Mouse (Mus musculus) R1 (cell line): ENCODE measurements around the gene Lrrc42.

Experiments used
- DNase-seq: peaks from one replicate; pipeline ENCODE4 v3.0.0-alpha.2; 2018; ENCODE audit warnings: low read depth, low spot score

The Lrrc42 gene

GRCm38 (mm10) chr4:107253125-107254091 lies at the start of gene Lrrc42, which contains the start of gene Hspb11:
Gene Lrrc42 (minus strand): TSS chr4:107253532.
Gene Hspb11 (plus strand): TSS chr4:107253593.
- peak; percentile 95 for DNase-seq

GRCm38 (mm10) chr4:107302832-107303231 lies 49.5 kb upstream of the Lrrc42 start:
- no peak for DNase-seq

- no peak for DNase-seq
Observed at GRCm38 (mm10) chr4:107302221-107302620, 48.9 kb upstream of the Lrrc42 start.

GRCm38 (mm10) chr4:107300902-107301555 lies 47.7 kb upstream of the Lrrc42 start:
- DNase-seq = no peak

GRCm38 (mm10) chr4:107300371-107300770 lies 47.0 kb upstream of the Lrrc42 start:
- no peak for DNase-seq

- no peak for DNase-seq
Observed at GRCm38 (mm10) chr4:107299779-107300340, 46.5 kb upstream of the Lrrc42 start.

- no peak for DNase-seq
Observed at GRCm38 (mm10) chr4:107298071-107298606, 44.8 kb upstream of the Lrrc42 start.

- DNase-seq = no peak
Observed at GRCm38 (mm10) chr4:107292273-107292662, 38.9 kb upstream of the Lrrc42 start.

GRCm38 (mm10) chr4:107291611-107292272 lies 38.4 kb upstream of the Lrrc42 start:
- no peak for DNase-seq

- no peak for DNase-seq
Observed at GRCm38 (mm10) chr4:107287517-107287916, 34.2 kb upstream of the Lrrc42 start.

GRCm38 (mm10) chr4:107286386-107286785 lies 33.1 kb upstream of the Lrrc42 start:
- no peak for DNase-seq

GRCm38 (mm10) chr4:107285446-107286200 lies 32.3 kb upstream of the Lrrc42 start:
- no peak for DNase-seq

- DNase-seq = peak; percentile 60
Observed at GRCm38 (mm10) chr4:107280843-107281475, 27.6 kb upstream of the Lrrc42 start.

GRCm38 (mm10) chr4:107278188-107278707 lies 24.9 kb upstream of the Lrrc42 start:
- DNase-seq = no peak

GRCm38 (mm10) chr4:107274511-107274910 lies 21.2 kb upstream of the Lrrc42 start:
- DNase-seq = no peak

GRCm38 (mm10) chr4:107273683-107274082 lies 20.4 kb upstream of the Lrrc42 start:
- no peak for DNase-seq

GRCm38 (mm10) chr4:107260001-107260400 lies 6.7 kb upstream of the Lrrc42 start:
- DNase-seq = no peak

- DNase-seq = no peak
Observed at GRCm38 (mm10) chr4:107254414-107254813, 1.1 kb upstream of the Lrrc42 start.

GRCm38 (mm10) chr4:107252522-107252921 lies 810 bp downstream of the Lrrc42 start:
- DNase-seq = no peak

GRCm38 (mm10) chr4:107250494-107250893 lies 2.8 kb downstream of the Lrrc42 start:
- DNase-seq = peak; percentile 58
